Mouse (Mus musculus): ENCODE data around the gene Dst. TPM values are rescaled to one million over a fixed set of nuclear protein-coding genes. Genes with fewer than 3 reads are reported as not detected.
A peak's percentile ranks its signal among the peaks of the same experiment; 100 is the strongest.

Gene Dst
- total and polyA plus RNA-seq, 3 experiments, result 0.08 to 0.60 TPM; not detected in 1

- DNase-seq (ENCODE audit: low read depth, low spot score), result no peak
- Histone ChIP-seq H3K79me2 (ENCODE audit: control insufficient read depth, insufficient read depth, low read length, poor library complexity) (no peaks in the 10 kb centered on the region), H3K4me1 (ENCODE audit: control insufficient read depth in 1 of 2, insufficient read depth in 2 of 2, low read length in 2 of 2) (no peaks in the 10 kb centered on the region), H3K27me3 (ENCODE audit: control insufficient read depth in 1 of 2, insufficient read depth in 2 of 2, low read length in 2 of 2) (no peaks in the 10 kb centered on the region), H3K36me3 (ENCODE audit: control insufficient read depth in 1 of 2, insufficient read depth in 2 of 2, low read length in 2 of 2) (no peaks in the 10 kb centered on the region), H3K9ac (ENCODE audit: control insufficient read depth, low read depth, low read length, poor library complexity, severe bottlenecking) (no peak overlapping the region), H3K27ac (ENCODE audit: control insufficient read depth, low read depth, low read length) (no peak overlapping the region), H3K9me3 (replicated peaks; ENCODE audit: insufficient read depth, low read length) (no peaks in the 10 kb centered on the region), H3K4me3 (ENCODE audit: control insufficient read depth in 1 of 2, insufficient read depth in 1 of 2, low read depth in 2 of 2, low read length in 2 of 2) (no peak overlapping the region)
- no peak for TF ChIP-seq SMC3 (IDR thresholded peaks at IDR 0.05; ENCODE audit: low read depth, low read length)
- TF ChIP-seq MAZ (IDR thresholded peaks at IDR 0.05; ENCODE audit: low read depth, low read length), result no peak
- TF ChIP-seq POLR2A (IDR thresholded peaks at IDR 0.05; ENCODE audit: control insufficient read depth in 1 of 2, insufficient read depth in 1 of 2, low read depth in 1 of 2, low read length in 2 of 2, poor library complexity in 1 of 2), result no peak
- no peak for TF ChIP-seq GABPA (IDR thresholded peaks at IDR 0.05; ENCODE audit: low read depth, low read length)
- TF ChIP-seq CHD1 (IDR thresholded peaks at IDR 0.05; ENCODE audit: low read depth, low read length), result no peak
- no peak for TF ChIP-seq MAX (IDR thresholded peaks at IDR 0.05; ENCODE audit: low read length)
- no peak for TF ChIP-seq MYB (IDR thresholded peaks at IDR 0.05; ENCODE audit: low read depth, low read length)
- no peak for TF ChIP-seq TCF12 (IDR thresholded peaks at IDR 0.05; ENCODE audit: low read depth, low read length)
- no peak for TF ChIP-seq ETS1 (IDR thresholded peaks at IDR 0.05; ENCODE audit: low read depth, low read length)
- no peak for TF ChIP-seq E2F4 (IDR thresholded peaks at IDR 0.05; ENCODE audit: borderline replicate concordance, low read depth, low read length)
- TF ChIP-seq POLR2AphosphoS5 (IDR thresholded peaks at IDR 0.05; ENCODE audit: borderline replicate concordance, low read depth, low read length), result no peak
- no peak for TF ChIP-seq UBTF (IDR thresholded peaks at IDR 0.05; ENCODE audit: borderline replicate concordance, insufficient read depth, low read depth, low read length)
- TF ChIP-seq MEF2A (IDR thresholded peaks at IDR 0.05; ENCODE audit: extremely low read depth, insufficient replicate concordance, low read depth, low read length, poor library complexity, severe bottlenecking), result no peak
- TF ChIP-seq BHLHE40 (IDR thresholded peaks at IDR 0.05; ENCODE audit: borderline replicate concordance, low read depth, low read length), result no peak
Measured at GRCm38 (mm10) chr1:34090700-34091099, 182.7 kb downstream of the Dst start.

- no peaks in the 10 kb centered on the region for H3K4me1 ChIP-seq (ENCODE audit: control insufficient read depth in 1 of 2, insufficient read depth in 2 of 2, low read length in 2 of 2)
- H3K4me3 ChIP-seq (ENCODE audit: control insufficient read depth in 1 of 2, insufficient read depth in 1 of 2, low read depth in 2 of 2, low read length in 2 of 2), result no peak overlapping the region
- no peak overlapping the region for H3K27ac ChIP-seq (ENCODE audit: control insufficient read depth, low read depth, low read length)
- no peak overlapping the region for H3K9ac ChIP-seq (ENCODE audit: control insufficient read depth, low read depth, low read length, poor library complexity, severe bottlenecking)
- TF ChIP-seq CTCF (IDR thresholded peaks at IDR 0.05 in 2 of 3, conservative IDR thresholded peaks at IDR 0.05 in 1 of 3; ENCODE audit: control insufficient read depth in 1 of 3, insufficient read depth in 1 of 3, low read depth in 2 of 3, low read length in 3 of 3, poor library complexity in 1 of 3, severe bottlenecking in 1 of 3) (peak in 1 of 3 experiments; percentile 27; a peak in 2 of 6 replicates), MYC (IDR thresholded peaks at IDR 0.05; ENCODE audit: low read depth, low read length) (no peak)
- H3K79me2 ChIP-seq (ENCODE audit: control insufficient read depth, insufficient read depth, low read length, poor library complexity), result no peaks in the 10 kb centered on the region
- DNase-seq (ENCODE audit: low read depth, low spot score), result peak; percentile 2
- no peaks in the 10 kb centered on the region for H3K27me3 ChIP-seq (ENCODE audit: control insufficient read depth in 1 of 2, insufficient read depth in 2 of 2, low read length in 2 of 2)
- no peaks in the 10 kb centered on the region for H3K36me3 ChIP-seq (ENCODE audit: control insufficient read depth in 1 of 2, insufficient read depth in 2 of 2, low read length in 2 of 2)
- H3K9me3 ChIP-seq (replicated peaks; ENCODE audit: insufficient read depth, low read length), result no peaks in the 10 kb centered on the region
Measured at GRCm38 (mm10) chr1:34093652-34094051, 185.6 kb downstream of the Dst start.

All from MEL (cell line).